Mouse (Mus musculus) midbrain, embryonic 10.5 days (tissue): ENCODE measurements around the gene Tcf7. TPM values are rescaled to one million over a fixed set of nuclear protein-coding genes. Genes with fewer than 3 reads are reported as not detected.
A peak's percentile ranks its signal among the peaks of the same experiment; 100 is the strongest.
"Not testable (repeated sequence)": the region's sequence is repeated elsewhere in the genome, so short reads cannot be mapped to it uniquely, and the experiment has no call there.

ENCODE experiments used
- DNase-seq: peaks from one replicate; pipeline ENCODE4 v3.0.0-alpha.2; 2017; ENCODE audit warnings: low spot score
- H3K27ac ChIP-seq: fragments of 300-500 bp; sonication (generic); replicated peaks from 2 replicates; pipeline ENCODE4 v1.5.1; 2016; ENCODE audit warnings: mild to moderate bottlenecking
- H3K27me3 ChIP-seq: fragments of 300-500 bp; sonication (generic); 2 replicates; pipeline ENCODE4 v1.6.1; 2016; ENCODE audit warnings: low read depth, mild to moderate bottlenecking; ENCODE audit not compliant: poor library complexity, severe bottlenecking
- H3K36me3 ChIP-seq: fragments of 300-500 bp; sonication (generic); 2 replicates; pipeline ENCODE4 v1.6.1; 2016; ENCODE audit warnings: mild to moderate bottlenecking, moderate library complexity
- H3K4me1 ChIP-seq: fragments of 300-500 bp; sonication (generic); 2 replicates; pipeline ENCODE4 v1.6.1; 2016
- H3K4me3 ChIP-seq: fragments of 300-500 bp; sonication (generic); 2 replicates; pipeline ENCODE4 v1.5.1; 2016; ENCODE audit warnings: mild to moderate bottlenecking, moderate library complexity
- H3K9me3 ChIP-seq: fragments of 300-500 bp; sonication (generic); replicated peaks from 2 replicates; pipeline ENCODE4 v1.6.1; 2016; ENCODE audit warnings: mild to moderate bottlenecking
- WGBS: fragments of 180-500 bp; shearing (Covaris S2); methylation state at CpG from one replicate; pipeline ENCODE4 v1.1.7; 2016; 5-methylcytosine and 5-hydroxymethylcytosine counted together
- polyA plus RNA-seq: library from polyadenylated mRNA; unstranded; fragments of >200 nt; fragmentation: Nextera tagmentation; extraction: Ambion mirVana; gene quantifications from 2 replicates; pipeline ENCODE4 v1.2.1, GENCODE M21; 2016

The Tcf7 gene
- polyA plus RNA-seq, 1 experiment from 2014 or later, result 8.0 TPM

GRCm38 (mm10) chr11:52227466-52228226, 55.2 kb downstream of the Tcf7 start:
- no peaks in the 10 kb centered on the region for H3K36me3 ChIP-seq
- H3K27me3 ChIP-seq, result 0 out of 2 replicates have a peak, but pooled peaks cover 9% of the 10 kb centered on the region
- H3K9me3 ChIP-seq, result no peaks in the 10 kb centered on the region
- no peak for DNase-seq
- WGBS, result 86% methylated on average over 13 of the region's 13 CpGs
- H3K27ac ChIP-seq, result no peak overlapping the region
- peaks cover 10% of the 10 kb centered on the region for H3K4me1 ChIP-seq
- no peak overlapping the region for H3K4me3 ChIP-seq

- Histone ChIP-seq H3K27me3 (0 out of 2 replicates have a peak, but pooled peaks cover 9% of the 10 kb centered on the region), H3K36me3 (no peaks in the 10 kb centered on the region), H3K4me3 (no peak overlapping the region), H3K27ac (no peak overlapping the region), H3K4me1 (peaks cover 9% of the 10 kb centered on the region), H3K9me3 (no peaks in the 10 kb centered on the region)
- DNase-seq, result no peak
- WGBS, result 65% methylated on average over 3 of the region's 3 CpGs
Measured at GRCm38 (mm10) chr11:52227053-52227452, 55.8 kb downstream of the Tcf7 start.

GRCm38 (mm10) chr11:52225986-52226599, 56.7 kb downstream of the Tcf7 start:
- DNase-seq, result no peak
- H3K4me1 ChIP-seq, result peaks cover 7% of the 10 kb centered on the region
- no peaks in the 10 kb centered on the region for H3K36me3 ChIP-seq
- no peaks in the 10 kb centered on the region for H3K9me3 ChIP-seq
- WGBS, result 77% methylated on average over 3 of the region's 3 CpGs
- H3K27ac ChIP-seq, result no peak overlapping the region
- H3K4me3 ChIP-seq, result no peak overlapping the region
- 0 out of 2 replicates have a peak, but pooled peaks cover 9% of the 10 kb centered on the region for H3K27me3 ChIP-seq

- 0 out of 2 replicates have a peak, but pooled peaks cover 9% of the 10 kb centered on the region for H3K27me3 ChIP-seq
- no peak overlapping the region for H3K4me3 ChIP-seq
- no peak overlapping the region for H3K27ac ChIP-seq
- no peak for DNase-seq
- no peaks in the 10 kb centered on the region for H3K36me3 ChIP-seq
- peaks cover 4% of the 10 kb centered on the region; the same call in 1 of the 2 replicates for H3K4me1 ChIP-seq
- no peaks in the 10 kb centered on the region for H3K9me3 ChIP-seq
- WGBS, result 20% methylated on average over 19 of the region's 19 CpGs
Measured at GRCm38 (mm10) chr11:52223968-52224682, 58.7 kb downstream of the Tcf7 start.

- 76% methylated on average over 6 of the region's 6 CpGs for WGBS
- Histone ChIP-seq H3K9me3 (no peaks in the 10 kb centered on the region), H3K4me1 (peaks cover 4% of the 10 kb centered on the region; the same call in 1 of the 2 replicates), H3K4me3 (no peak overlapping the region), H3K27me3 (0 out of 2 replicates have a peak, but pooled peaks cover 9% of the 10 kb centered on the region), H3K27ac (no peak overlapping the region), H3K36me3 (no peaks in the 10 kb centered on the region)
- no peak for DNase-seq
Measured at GRCm38 (mm10) chr11:52222891-52223290, 59.9 kb downstream of the Tcf7 start.

- not testable (repeated sequence) for H3K4me1 ChIP-seq, H3K9me3 ChIP-seq, H3K27me3 ChIP-seq, H3K27ac ChIP-seq, H3K36me3 ChIP-seq, DNase-seq, H3K4me3 ChIP-seq
- WGBS, result 88% methylated on average over 6 of the region's 6 CpGs
Measured at GRCm38 (mm10) chr11:52221921-52222320, 60.9 kb downstream of the Tcf7 start.

GRCm38 (mm10) chr11:52220282-52220681, 62.5 kb downstream of the Tcf7 start:
- Histone ChIP-seq H3K36me3 (no peaks in the 10 kb centered on the region), H3K4me1 (peaks cover 4% of the 10 kb centered on the region; the same call in 1 of the 2 replicates), H3K27ac (0 out of 2 replicates have a peak overlapping the region, but pooled peaks have one; percentile 25), H3K4me3 (no peak overlapping the region), H3K9me3 (no peaks in the 10 kb centered on the region), H3K27me3 (0 out of 2 replicates have a peak, but pooled peaks cover 9% of the 10 kb centered on the region)
- 8% methylated on average over 4 of the region's 4 CpGs for WGBS
- peak; percentile 74 for DNase-seq

GRCm38 (mm10) chr11:52213887-52214286, 68.9 kb downstream of the Tcf7 start, which contains the start of gene Olfr1371:
Gene Olfr1371 (minus strand): TSS chr11:52213987.
- Histone ChIP-seq H3K9me3 (no peaks in the 10 kb centered on the region), H3K4me3 (no peak within 1 kb of the TSS), H3K36me3 (no peaks in the 10 kb centered on the region), H3K27ac (no peak within 1 kb of the TSS), H3K27me3 (no peaks in the 10 kb centered on the region), H3K4me1 (no peaks in the 10 kb centered on the region)
- no peak for DNase-seq

Other genes starting within 250 kb of the Tcf7 start
- gene Ppp2ca, start 184.3 kb downstream of the Tcf7 start, polyA plus RNA-seq, result 90.0 and 93.8 TPM in 2 replicates
- gene Olfr1373, start 137.5 kb downstream of the Tcf7 start, polyA plus RNA-seq, result not detected in 2 replicates
- gene Olfr1371, start 69.0 kb downstream of the Tcf7 start, polyA plus RNA-seq, result not detected in 2 replicates
- gene Skp1a, start 51.0 kb downstream of the Tcf7 start, polyA plus RNA-seq, result 916 and 943 TPM in 2 replicates
- gene Vdac1, start 77.8 kb upstream of the Tcf7 start, polyA plus RNA-seq, result 221 and 222 TPM in 2 replicates
- 171 and 174 TPM in 2 replicates for gene 9530068E07Rik, start 113.4 kb upstream of the Tcf7 start, polyA plus RNA-seq